Mouse (Mus musculus): ENCODE measurements around the gene 1700029P11Rik.
"Not testable (repeated sequence)": the region's sequence is repeated elsewhere in the genome, so short reads cannot be mapped to it uniquely, and the experiment has no call there.

1700029P11Rik gene

DNA sequence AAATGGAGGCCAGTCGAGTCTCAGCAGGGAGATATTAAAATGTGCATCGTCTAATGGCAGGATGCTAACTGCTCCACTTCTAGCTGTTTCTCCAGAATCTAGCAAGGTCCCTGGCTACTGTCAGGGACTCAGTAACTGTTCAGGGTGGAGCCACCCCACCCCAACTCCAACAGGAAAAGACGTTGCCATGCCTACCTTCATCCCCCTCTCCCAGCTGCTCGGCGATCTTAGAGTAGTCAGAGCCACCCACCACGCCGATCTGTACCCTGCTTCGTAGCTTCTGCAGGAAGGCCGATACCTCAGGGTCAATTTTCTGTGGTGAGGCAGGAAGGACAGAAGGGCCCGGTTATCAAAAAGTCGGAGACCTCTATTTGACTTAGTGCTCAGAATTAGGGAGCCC lies 22.7 kb upstream of the 1700029P11Rik start:
- DNase-seq (ENCODE audit: low spot score in 2 of 2) = no peak

DNA sequence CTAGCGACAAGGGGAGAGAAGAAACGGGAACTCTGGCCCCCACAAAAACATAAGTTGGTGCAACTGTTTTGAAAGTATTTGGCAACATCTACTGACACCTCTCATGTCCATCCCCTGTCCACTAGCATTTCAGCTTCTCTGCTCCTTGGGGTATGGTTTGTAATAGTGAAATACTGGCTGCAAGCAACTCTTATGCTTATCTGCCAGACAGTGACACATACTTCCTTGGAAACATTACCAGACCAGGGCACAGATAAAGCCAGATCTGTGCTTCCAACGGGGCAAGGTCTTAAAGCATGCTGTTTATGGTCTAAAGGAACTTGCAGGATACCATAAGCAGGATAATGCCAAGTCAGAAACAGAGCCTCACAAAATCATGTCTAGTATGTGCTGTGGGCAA lies 21.4 kb upstream of the 1700029P11Rik start:
- DNase-seq (ENCODE audit: low spot score in 2 of 2) = no peak

DNA sequence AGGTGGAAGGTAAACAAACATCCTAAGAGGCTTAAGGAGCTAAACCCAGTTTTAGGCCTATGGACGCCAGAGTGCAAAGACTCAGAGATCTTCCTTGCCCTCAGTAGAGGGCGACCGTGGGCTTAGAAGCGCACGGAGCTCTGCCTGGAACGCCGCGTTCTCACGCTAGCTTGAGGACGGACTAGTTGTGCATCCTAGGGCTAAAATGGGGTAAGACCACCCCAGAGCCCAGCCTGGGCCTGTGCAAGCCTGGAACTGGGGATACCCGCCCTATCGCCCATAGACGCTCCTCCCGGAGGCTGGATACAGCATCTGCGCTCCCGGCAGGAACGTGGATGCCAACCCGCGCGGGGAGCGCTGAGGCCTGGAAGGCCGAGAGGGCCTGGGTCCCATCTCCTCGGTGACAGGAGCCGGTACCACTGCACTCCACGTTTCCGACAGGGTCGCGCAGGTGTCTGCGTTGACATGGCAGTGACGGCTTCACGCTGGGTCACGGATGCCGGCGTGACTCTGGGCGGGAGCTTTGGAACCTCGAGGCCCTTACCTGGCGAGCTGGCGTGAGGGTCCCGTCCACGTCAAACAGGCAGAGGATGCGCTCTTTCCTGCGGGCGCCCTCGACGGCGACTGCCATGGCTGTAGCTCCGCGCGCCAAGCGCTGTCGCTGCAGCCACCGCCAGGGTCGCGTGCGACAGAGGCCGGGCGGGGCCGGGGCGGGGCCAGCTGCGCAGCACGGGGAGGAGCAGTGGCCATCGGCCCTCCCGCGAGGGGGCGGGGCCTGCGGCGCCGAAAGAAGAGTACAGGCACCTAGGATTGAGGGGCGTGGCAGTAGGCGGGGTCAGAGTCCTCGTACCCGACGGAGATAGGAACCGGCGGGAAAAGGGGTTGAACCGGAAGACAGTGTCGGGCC lies 19.9 kb upstream of the 1700029P11Rik start, which contains the start of gene Pmm1:
Pmm1 (minus strand) TSS at position 760 of the 907 bp plus-strand sequence.
- peak; percentile 99 for DNase-seq (ENCODE audit: low spot score in 2 of 2)

DNA sequence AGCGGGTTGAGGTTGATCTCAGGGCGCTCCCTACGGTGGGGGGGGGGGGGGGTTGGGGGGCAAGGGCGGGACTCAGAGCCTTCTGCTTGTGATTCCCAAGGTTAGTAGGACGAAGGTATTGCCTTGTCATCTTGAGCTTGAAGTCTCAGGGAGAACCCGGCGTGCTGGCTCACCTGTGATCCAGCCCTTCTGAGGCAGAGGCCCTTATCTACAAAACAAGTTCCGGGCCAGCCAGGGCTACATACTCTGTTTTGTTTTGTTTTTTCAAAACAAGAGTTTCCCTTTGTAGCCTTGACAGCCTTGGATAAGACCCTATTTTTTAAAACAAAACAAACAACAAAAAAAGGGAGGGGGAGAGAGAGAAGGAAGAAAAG lies 19.3 kb upstream of the 1700029P11Rik start:
- DNase-seq (ENCODE audit: low spot score in 2 of 2) = no peak

DNA sequence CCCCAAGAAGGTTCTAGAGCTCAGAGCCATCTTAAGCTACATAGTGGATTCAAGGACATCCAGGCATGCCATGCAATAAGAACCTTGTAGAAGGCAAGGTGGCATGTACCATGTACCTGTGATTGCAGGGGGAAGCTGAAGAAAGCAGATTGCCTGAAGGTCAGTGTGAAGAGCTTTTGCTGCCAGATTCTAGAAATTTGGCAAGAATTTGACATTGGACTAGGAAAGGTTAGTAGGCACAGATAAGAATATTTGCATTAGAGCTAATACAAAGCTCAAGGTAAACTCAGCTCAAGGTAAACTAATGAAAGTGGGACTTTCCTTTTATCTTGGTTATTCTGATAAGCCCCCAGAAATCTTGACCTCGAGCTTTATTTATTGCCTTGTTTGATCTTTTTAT lies 16.1 kb upstream of the 1700029P11Rik start:
- no peak for DNase-seq (ENCODE audit: low spot score in 2 of 2)

DNA sequence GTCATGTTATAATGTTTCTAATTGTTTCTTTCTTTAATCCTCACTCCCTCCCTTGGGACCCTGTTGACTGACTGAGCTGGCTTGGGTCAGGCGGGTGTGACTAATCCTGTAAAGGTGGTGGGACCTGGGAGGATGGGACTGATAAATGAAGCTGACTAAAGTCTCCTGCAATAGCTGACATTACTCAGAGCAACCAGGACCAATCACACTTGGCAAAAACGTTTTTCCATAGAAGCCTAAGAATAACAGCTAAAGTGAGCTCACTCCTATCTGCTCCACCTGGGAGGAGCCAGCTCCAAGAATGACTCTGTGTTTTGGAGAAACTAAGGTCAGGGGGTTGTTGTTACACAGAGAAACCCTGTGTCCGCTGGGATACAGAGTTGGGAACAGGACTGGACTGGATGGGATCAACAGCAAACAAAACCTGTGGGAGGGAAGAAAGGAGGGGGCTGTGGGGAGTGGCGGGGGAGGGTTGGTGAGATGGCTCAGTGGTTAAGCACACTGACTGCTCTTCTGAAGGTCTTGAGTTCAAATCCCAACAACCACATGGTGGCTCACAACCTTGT lies 15.3 kb upstream of the 1700029P11Rik start:
- no peak for DNase-seq (ENCODE audit: low spot score in 2 of 2)

DNA sequence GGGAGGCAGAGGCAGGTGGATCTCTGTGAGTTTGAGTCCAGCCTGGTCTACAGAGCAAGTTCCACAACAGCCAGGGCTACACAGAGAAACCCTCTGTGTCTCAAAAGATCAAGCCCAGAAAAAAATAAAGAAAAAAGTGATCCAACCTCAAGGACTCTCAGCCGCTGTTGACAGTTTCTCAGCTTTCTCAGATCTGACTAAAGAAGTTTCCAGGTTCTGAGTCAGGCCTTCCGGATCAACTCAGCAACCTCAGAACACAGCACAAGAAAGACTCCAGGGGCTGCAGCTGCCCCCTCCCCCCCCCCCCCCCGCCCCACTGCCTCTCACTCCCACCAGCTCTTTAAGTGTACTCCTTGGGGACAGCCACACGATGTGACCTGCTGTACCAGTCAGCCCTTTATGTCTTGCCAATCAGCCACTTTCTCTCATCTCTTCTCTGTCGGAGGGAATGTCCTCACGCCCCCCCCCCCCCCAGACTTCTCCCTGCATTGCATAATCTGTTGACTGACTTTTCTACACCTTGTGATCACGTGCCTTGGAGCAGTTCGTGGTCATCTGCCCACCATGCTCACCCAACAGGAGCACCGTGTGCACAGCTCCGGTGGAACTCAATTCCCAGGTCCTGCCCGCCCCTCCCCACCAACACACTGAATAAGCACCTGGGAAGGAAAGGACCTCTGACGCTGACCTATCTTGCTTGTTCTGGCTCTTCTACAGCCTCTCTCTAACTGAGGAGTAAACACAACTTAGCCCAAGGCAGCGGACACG lies 14.1 kb upstream of the 1700029P11Rik start:
- DNase-seq (ENCODE audit: low spot score in 2 of 2) = no peak

DNA sequence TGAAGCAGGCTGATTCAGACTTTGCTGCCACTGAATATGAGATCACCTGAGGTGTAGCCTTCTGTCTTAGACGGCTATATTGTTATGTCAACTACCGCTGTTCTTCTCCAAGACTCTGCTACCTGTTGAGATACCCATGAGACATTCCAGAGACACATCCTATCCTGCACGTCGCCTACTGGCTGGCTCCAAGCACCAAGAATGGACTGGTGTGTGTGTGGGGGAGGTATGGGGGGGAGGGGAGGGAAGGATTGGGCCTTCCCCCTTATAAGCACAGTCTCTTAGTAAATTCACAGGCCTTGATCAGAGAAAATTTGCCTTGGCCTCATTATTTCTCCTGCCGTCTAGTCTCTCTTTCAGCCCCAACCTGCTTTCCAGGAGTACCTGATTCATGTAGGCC lies 12.5 kb upstream of the 1700029P11Rik start:
- no peak for DNase-seq (ENCODE audit: low spot score in 2 of 2)

DNA sequence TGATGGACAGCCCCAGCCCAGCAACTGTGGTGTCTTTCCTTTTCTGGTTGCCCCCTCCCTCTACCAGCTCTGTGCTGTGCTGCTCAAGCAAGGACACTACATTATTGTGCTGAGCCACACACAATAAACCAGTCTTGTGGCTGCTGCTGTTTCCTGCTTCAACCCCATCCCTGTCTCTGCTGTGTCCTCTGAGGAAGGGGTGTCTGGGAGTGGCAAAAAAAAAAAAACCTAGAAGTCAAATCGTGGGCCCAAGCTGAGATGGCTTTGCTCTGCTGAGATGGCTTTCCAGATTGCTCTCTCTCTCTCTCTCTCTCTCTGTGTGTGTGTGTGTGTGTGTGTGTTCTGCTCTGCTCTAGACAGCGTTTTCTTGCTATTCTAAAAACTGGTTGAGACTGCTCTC lies 11.9 kb upstream of the 1700029P11Rik start:
- DNase-seq (ENCODE audit: low spot score in 2 of 2) = no peak

DNA sequence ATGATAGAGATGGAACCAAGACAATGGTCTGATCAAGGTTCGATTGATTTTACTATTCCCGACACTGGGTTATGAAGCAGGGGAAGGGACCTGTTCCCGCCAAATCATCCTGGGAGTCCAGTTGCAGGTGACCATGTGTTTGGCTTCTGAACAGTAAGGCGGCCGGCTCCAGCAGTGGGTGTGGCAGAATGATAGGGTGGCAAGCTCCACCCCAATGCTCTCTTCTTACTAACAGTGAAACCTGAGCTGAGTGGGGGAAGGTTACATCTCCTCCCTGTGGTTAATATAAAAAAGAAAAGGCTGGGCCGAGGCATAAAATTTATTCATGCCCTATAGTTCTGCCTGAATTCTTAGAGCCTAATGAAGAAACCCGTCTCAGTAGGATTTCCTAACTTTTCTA lies 11.2 kb upstream of the 1700029P11Rik start:
- no peak for DNase-seq (ENCODE audit: low spot score in 2 of 2)

DNA sequence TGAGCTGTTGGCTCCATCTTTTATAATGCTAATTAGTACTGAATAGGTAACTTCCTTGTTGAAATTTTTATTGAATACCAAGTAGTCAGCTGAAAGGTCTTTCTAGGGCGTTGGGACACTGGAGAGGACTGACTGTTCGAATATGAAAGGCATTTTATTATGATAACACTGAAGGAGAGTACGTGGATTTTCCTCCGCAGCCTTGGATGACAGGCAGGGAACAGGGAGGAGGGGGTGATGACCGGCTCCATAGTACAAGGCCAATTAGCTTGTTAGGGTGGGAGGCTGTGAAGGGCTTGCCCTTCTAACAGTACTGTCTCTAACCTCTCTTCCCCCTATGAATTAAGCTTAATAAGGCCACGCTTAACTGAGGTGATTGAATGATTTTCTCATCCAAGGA lies 10.7 kb upstream of the 1700029P11Rik start:
- not testable (repeated sequence) for DNase-seq (ENCODE audit: low spot score in 2 of 2)

DNA sequence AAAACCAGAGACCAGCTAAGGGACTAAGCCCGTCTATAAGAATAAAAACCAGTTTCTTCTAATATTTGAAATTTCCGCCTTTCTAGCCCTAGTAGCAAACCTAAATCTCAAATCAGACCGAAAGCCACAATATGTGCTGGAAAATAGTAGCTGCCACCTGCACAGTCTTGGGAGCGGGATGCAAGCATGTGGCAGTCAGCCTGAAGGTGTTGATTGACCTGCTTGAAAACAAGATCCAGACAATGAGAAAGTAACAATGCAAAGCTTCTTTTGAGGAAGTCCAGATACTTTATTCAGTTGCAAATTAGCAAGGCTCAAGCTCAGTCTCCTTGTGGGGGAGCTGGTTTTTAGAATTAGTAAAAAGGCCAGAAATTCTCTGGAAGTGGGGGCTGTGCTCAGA lies 9.8 kb upstream of the 1700029P11Rik start:
- not testable (repeated sequence) for DNase-seq (ENCODE audit: low spot score in 2 of 2)

DNA sequence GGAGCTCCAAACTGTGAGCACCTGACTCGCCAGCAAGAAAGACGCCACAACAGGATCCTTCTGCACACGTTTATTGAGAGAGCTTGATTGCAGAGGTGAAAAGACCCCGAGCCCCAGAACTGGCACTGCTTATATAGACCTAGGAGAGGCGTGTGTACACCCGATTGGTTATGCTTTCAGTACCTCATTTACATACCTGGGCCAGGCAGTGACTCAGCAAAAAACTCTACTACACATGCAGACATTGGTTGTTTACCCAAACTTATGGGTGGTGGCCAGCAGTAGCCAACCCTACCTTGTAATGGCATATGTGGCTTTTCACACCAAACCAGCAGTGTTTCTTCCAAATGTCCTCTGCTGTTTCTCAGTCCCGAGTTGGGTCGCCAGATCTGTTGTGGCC lies 5.2 kb upstream of the 1700029P11Rik start:
- DNase-seq (ENCODE audit: low spot score in 2 of 2) = not testable (repeated sequence)

DNA sequence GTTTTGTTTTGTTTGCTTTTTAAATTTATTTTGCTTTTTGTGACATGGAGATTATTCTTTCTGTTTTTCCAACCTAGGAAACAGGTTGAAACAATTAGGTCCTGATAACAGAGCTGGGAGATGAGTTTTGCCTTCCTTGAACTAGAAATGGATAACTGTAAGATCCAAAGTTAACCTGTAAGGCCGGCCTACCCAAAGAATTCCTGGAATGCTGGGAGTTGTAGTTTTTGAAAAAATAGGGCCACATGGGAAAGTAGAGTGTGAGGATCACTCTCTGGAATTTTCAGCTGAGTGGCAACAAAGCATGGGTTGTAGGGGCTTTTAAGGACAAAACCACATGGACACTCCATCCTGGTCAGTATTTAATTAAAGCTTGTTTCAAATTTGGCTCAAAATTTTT lies 1.8 kb downstream of the 1700029P11Rik start:
- DNase-seq (ENCODE audit: low spot score in 2 of 2) = no peak

DNA sequence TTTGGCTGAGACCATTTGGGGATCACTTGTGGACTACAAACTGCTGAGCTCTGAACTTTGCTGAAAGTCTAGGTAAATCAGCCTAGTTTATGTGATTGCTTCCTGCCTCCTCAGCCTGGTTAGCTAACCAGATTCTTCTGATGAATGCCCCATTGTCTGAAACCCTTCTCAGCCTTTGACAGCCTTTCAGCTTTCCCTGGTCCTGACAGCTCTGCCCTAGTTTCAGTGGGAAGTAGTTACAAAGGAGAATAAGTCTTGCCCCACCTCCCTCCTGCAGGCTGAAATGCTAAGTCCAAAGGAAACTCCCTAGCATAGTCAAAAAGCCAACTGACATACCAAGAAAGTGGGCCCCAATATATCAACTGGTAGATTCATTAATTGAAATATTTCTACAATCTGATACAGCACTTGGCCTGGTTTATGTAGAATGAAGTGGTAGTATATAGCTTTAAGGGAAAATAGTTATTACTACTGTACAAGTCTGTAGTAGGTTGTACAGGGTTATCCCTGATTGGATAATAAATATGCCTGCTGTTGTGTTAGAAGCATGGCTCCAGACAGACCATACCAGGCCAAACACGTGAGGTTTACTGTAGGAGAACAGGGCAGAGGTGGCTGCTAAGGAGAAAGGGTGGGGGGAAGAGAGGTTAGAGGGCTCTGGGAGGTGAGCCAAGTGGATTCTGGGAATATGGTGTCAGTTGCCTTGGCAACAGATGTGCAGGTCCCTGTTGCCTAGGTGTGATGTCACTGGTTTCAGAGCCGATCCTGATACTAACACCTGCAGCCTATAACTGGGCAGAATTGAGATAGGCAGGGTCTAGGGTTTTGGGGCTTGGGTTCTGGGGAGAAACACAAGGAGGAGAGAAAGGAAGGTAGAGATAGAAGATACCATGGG lies 5.2 kb downstream of the 1700029P11Rik start:
- DNase-seq (ENCODE audit: low spot score in 2 of 2) = no peak

DNA sequence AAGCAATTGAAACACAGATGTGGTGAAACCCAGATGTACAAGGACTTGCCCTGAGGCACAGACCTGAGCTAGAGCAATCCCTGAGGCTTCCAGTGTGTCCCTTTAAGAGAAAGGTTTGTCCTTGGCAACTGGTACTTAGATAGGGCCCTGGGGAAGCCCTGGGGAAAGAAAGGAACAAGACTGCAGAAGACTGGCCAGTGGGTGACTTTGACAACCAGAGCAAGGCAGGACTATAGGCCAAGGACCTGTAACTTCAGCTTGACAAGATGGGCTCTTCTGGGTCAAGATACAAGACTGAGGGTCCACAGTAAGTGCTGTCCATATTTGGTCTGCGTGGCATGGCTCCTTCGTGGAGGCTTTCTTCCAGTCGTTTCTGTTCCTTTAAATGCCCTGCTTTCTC lies 7.3 kb downstream of the 1700029P11Rik start, which contains the start of gene Xrcc6:
Xrcc6 (plus strand) TSS at position 190 of the 400 bp plus-strand sequence.
- DNase-seq (ENCODE audit: low spot score in 2 of 2) = no peak

DNA sequence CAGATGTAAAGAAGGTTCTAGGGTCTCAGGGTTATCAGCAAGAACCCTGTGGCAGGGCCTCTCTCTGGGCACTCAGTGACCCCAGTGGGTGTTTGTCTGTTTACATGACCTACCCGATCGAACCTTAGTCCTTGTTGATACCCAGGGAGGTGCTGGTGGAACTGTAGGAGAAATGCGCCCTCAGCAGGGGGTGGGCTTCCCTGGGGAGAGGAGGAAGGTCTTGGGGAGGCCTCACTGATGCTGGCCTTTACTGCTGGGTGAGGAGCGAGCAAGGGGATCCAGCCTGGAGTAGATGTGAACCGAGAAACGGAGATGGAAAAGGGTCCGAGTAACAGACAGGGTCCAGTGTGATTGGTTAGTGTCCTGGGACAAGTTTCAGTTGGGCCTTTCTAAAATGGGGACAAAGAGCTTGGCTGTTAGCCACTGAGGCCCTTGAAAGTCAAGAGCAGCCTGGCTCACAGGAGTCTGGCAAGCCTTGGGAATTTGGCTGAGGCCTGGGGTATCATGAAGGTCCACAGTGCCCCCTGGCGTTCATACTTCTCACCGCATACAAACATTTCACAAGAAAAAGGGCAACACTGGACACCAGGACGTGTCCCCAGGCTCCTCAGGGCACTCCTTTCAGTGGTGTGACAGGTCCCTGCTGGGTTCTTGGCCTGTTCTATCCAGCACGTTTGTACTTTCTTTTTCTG lies 9.2 kb downstream of the 1700029P11Rik start:
- DNase-seq (ENCODE audit: low spot score in 2 of 2) = peak; percentile 63 to 73

DNA sequence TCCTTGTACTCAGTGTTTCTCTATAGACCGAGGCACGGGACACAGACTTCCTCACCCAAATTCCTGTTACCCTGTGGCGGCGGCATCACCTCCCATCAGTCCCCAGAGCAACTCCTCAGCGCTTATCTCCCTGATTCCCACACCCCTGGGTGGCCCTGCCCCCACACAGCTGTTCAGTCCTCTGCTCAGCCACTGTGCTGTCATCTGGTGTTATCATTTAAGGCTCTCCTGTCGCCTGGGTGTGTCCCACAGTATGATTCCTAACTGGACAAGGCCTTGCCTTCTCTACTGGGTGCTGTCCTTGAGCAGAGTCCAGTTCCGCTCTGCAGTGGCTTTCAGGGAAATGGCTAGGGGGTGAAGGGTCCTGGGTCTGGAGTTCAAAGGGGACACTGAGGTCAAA lies 10.2 kb downstream of the 1700029P11Rik start:
- DNase-seq (ENCODE audit: low spot score in 2 of 2) = peak; percentile 29 to 32

DNA sequence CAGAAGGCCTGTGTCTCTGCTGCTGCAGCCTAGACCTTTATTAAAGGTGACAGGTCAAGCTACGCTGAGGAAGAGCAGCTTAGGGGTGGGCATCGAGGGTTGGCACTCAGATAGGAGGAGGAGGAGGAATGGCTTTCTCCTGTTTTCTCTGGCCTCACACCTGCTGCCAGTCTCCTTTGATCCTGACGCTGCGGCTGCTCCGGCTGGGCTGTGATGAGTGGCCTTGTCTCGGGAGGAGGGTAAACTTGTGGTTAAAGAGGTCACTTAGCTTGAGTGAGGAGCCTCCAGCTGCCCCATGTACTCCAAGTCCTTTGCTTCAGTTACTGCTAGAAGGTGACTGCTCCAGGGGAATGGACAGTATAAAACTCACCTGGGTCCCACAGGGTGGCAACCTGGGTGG lies 13.7 kb downstream of the 1700029P11Rik start:
- no peak for DNase-seq (ENCODE audit: low spot score in 2 of 2)

DNA sequence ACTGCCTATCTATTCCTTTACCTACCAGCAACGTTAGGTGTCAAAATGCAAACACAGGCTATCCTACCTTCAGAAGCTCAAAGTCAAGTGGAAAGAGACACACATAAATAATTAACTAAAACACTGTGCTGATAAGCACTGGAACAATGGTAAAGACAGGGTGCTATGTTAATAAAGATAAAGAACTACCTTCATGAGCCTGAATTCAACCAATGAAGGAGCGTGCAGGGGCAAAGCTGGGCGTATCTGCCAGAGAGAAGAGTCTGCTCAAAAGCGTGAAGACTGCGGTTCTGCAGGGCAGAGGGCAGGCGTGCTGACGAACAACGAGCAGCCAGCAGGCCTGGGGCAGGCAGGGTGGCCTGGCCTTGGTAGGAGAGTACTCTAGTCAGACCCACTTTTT lies 23.9 kb downstream of the 1700029P11Rik start:
- DNase-seq (ENCODE audit: low spot score in 2 of 2) = no peak

DNA sequence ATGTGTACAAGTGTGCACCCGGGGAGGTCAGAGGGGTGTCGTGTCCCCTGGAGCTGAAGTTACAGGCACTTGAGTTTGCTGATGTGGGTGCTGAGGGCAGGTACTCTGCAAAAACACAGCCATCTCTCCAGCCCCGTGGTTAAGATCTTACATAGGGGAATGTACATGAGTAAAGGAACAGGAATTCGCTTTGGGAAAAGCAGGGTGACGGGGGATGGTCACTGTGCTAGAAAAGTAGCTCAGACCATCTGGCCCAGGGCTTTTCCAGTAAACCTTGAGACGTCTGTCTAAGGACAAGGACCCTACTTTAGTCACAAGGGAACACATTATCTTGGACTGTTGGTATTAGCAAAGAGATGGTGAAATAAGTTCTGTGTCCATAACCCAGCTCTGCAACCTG lies 31.6 kb downstream of the 1700029P11Rik start:
- no peak for DNase-seq (ENCODE audit: low spot score in 2 of 2)
